Mouse (Mus musculus): ENCODE data around the gene Trip6. TPM values are rescaled to one million over a fixed set of nuclear protein-coding genes. Genes with fewer than 3 reads are reported as not detected.

Trip6 gene
- polyA plus RNA-seq, 1 experiment from 2014 or later: 17.0 TPM

Small RNA genes within 50 kb of the gene (microRNA-seq; reads per million reads assigned to microRNA genes)
- gene Mir7036 (not detected), gene Mir8116 (not detected)

Other genes with a start within 250 kb of the Trip6 start
- 0.11 and 0.15 TPM in 2 replicates for gene Serpine1, start 242.1 kb downstream of the Trip6 start, polyA plus RNA-seq (2015; fragmentation: Nextera tagmentation; extraction: Ambion mirVana)
- gene Trim56, start 198.2 kb downstream of the Trip6 start, polyA plus RNA-seq (2015; fragmentation: Nextera tagmentation; extraction: Ambion mirVana): 2.6 and 3.5 TPM in 2 replicates
- not detected in 2 replicates for gene Muc3, start 165.1 kb downstream of the Trip6 start, polyA plus RNA-seq (2015; fragmentation: Nextera tagmentation; extraction: Ambion mirVana)
- 0.17 TPM in 1 of 2 replicates, not detected in the other for gene Muc3a, start 102.0 kb downstream of the Trip6 start, polyA plus RNA-seq (2015; fragmentation: Nextera tagmentation; extraction: Ambion mirVana)
- 10.2 and 17.2 TPM in 2 replicates for gene Ache, start 26.9 kb downstream of the Trip6 start, polyA plus RNA-seq (2015; fragmentation: Nextera tagmentation; extraction: Ambion mirVana)
- gene Ufsp1, start 19.8 kb downstream of the Trip6 start, polyA plus RNA-seq (2015; fragmentation: Nextera tagmentation; extraction: Ambion mirVana): 6.1 and 8.9 TPM in 2 replicates
- gene Srrt, start 6.7 kb downstream of the Trip6 start, polyA plus RNA-seq (2015; fragmentation: Nextera tagmentation; extraction: Ambion mirVana): 119 and 125 TPM in 2 replicates
- 17.7 and 26.0 TPM in 2 replicates for gene Slc12a9, start 19.2 kb upstream of the Trip6 start, polyA plus RNA-seq (2015; fragmentation: Nextera tagmentation; extraction: Ambion mirVana)
- gene Ephb4, start 35.7 kb upstream of the Trip6 start, polyA plus RNA-seq (2015; fragmentation: Nextera tagmentation; extraction: Ambion mirVana): 6.1 and 8.1 TPM in 2 replicates
- 0.05 and 0.15 TPM in 2 replicates for gene Zan, start 162.7 kb upstream of the Trip6 start, polyA plus RNA-seq (2015; fragmentation: Nextera tagmentation; extraction: Ambion mirVana)
- 66.8 and 74.7 TPM in 2 replicates for gene Pop7, start 188.1 kb upstream of the Trip6 start, polyA plus RNA-seq (2015; fragmentation: Nextera tagmentation; extraction: Ambion mirVana)
- gene Gigyf1, start 204.1 kb upstream of the Trip6 start, polyA plus RNA-seq (2015; fragmentation: Nextera tagmentation; extraction: Ambion mirVana): 16.5 and 20.2 TPM in 2 replicates
- not detected in 2 replicates for gene Epo, start 218.8 kb upstream of the Trip6 start, polyA plus RNA-seq (2015; fragmentation: Nextera tagmentation; extraction: Ambion mirVana)
- 498 and 517 TPM in 2 replicates for gene Gnb2, start 219.1 kb upstream of the Trip6 start, polyA plus RNA-seq (2015; fragmentation: Nextera tagmentation; extraction: Ambion mirVana)
- 254 and 298 TPM in 2 replicates for gene Actl6b, start 239.1 kb upstream of the Trip6 start, polyA plus RNA-seq (2015; fragmentation: Nextera tagmentation; extraction: Ambion mirVana)

All from forebrain, embryonic 16.5 days (tissue).